Mouse (Mus musculus) brain, embryonic 14.5 days (tissue): Measurements from ENCODE around the gene Osbp2. TPM values are rescaled to one million over a fixed set of nuclear protein-coding genes. Genes with fewer than 3 reads are reported as not detected.

Experiments
- DNase-seq: peaks from one replicate; pipeline ENCODE4 v3.0.0-alpha.2; 2011; ENCODE audit warnings: low read depth
- CTCF ChIP-seq: fragments of 200-500 bp; IDR thresholded peaks from 2 replicates; pipeline ENCODE4 v1.5.1; 2012; ENCODE audit warnings: inconsistent platforms, mild to moderate bottlenecking, moderate library complexity, borderline replicate concordance; ENCODE audit not compliant: insufficient read depth, insufficient read length; ENCODE audit errors: extremely low read depth
- POLR2A ChIP-seq: fragments of 200-500 bp; IDR thresholded peaks from 2 replicates; pipeline ENCODE4 v1.6.1; 2012; ENCODE audit warnings: mild to moderate bottlenecking, inconsistent platforms, borderline replicate concordance; ENCODE audit not compliant: poor library complexity, insufficient read depth, insufficient read length, severe bottlenecking; ENCODE audit errors: extremely low read depth
- polyA plus RNA-seq: library from polyadenylated mRNA; depleted of rRNA; stranded (reverse); fragments of >200 nt; gene quantifications from 2 replicates; pipeline ENCODE4 v1.2.3, GENCODE M21; 2012

Osbp2 gene
- polyA plus RNA-seq, 1 experiment: 26.2 TPM

- no peak for TF ChIP-seq CTCF
- TF ChIP-seq POLR2A: no peak
- no peak for DNase-seq
Measured at GRCm38 (mm10) chr11:3735715-3736114, 128.0 kb downstream of the Osbp2 start.

- no peak for TF ChIP-seq CTCF
- TF ChIP-seq POLR2A: no peak
- peak; percentile 83 for DNase-seq
Measured at GRCm38 (mm10) chr11:3733933-3734636, 129.6 kb downstream of the Osbp2 start.

GRCm38 (mm10) chr11:3731469-3731868 lies 132.2 kb downstream of the Osbp2 start:
- DNase-seq: no peak
- TF ChIP-seq CTCF (no peak), POLR2A (no peak)

- TF ChIP-seq CTCF (no peak), POLR2A (no peak)
- DNase-seq: no peak
Measured at GRCm38 (mm10) chr11:3727438-3728105, 136.1 kb downstream of the Osbp2 start.

GRCm38 (mm10) chr11:3725331-3726054 lies 138.2 kb downstream of the Osbp2 start:
- no peak for TF ChIP-seq CTCF
- DNase-seq: peak; percentile 90

- TF ChIP-seq POLR2A (no peak), CTCF (no peak)
- DNase-seq: no peak
Measured at GRCm38 (mm10) chr11:3724726-3725125, 139.0 kb downstream of the Osbp2 start.

- DNase-seq: peak; percentile 57
- TF ChIP-seq POLR2A: no peak
- TF ChIP-seq CTCF: no peak
Measured at GRCm38 (mm10) chr11:3723910-3724309, 139.8 kb downstream of the Osbp2 start.

GRCm38 (mm10) chr11:3722861-3723260 lies 140.8 kb downstream of the Osbp2 start:
- DNase-seq: no peak
- TF ChIP-seq CTCF: no peak
- no peak for TF ChIP-seq POLR2A

GRCm38 (mm10) chr11:3722036-3722435 lies 141.7 kb downstream of the Osbp2 start:
- no peak for DNase-seq
- TF ChIP-seq CTCF: no peak
- no peak for TF ChIP-seq POLR2A

- no peak for TF ChIP-seq POLR2A
- TF ChIP-seq CTCF: no peak
- peak; percentile 61 for DNase-seq
Measured at GRCm38 (mm10) chr11:3716662-3717061, 147.0 kb downstream of the Osbp2 start.

GRCm38 (mm10) chr11:3714486-3714885 lies 149.2 kb downstream of the Osbp2 start:
- DNase-seq: peak; percentile 71
- TF ChIP-seq CTCF (peak; percentile 85), POLR2A (no peak)
